Mouse (Mus musculus) testis, adult 2 months (tissue): ENCODE measurements around the gene Atxn7.

Experiments used
- CTCF ChIP-seq: fragments of 200-500 bp; IDR thresholded peaks from 2 replicates; pipeline ENCODE4 v1.5.1; 2012; ENCODE audit warnings: low read depth, mild to moderate bottlenecking, inconsistent platforms, low read length, moderate library complexity; ENCODE audit not compliant: control insufficient read depth, insufficient read depth, insufficient replicate concordance
- POLR2A ChIP-seq: fragments of 200-500 bp; IDR thresholded peaks from 2 replicates; pipeline ENCODE4 v1.6.1; 2012; ENCODE audit warnings: low read depth, mild to moderate bottlenecking, inconsistent platforms, low read length, moderate library complexity; ENCODE audit not compliant: control insufficient read depth

- TF ChIP-seq POLR2A = no peak
- no peak for TF ChIP-seq CTCF
Measured at GRCm38 (mm10) chr14:13970513-13970912, 9.3 kb downstream of the Atxn7 start.
